Mouse (Mus musculus): ENCODE results near the gene Spindoc. TPM values are rescaled to one million over a fixed set of nuclear protein-coding genes. Genes with fewer than 3 reads are reported as not detected.

Spindoc gene
- total and polyA plus RNA-seq, 3 experiments, result 8.2 to 31.8 (median 18.1) TPM

GRCm38 (mm10) chr19:7352809-7353495 is 29.8 kb downstream of the Spindoc start:
- peaks cover 6% of the 10 kb centered on the region; the same call in 1 of the 2 replicates for H3K27me3 ChIP-seq (ENCODE audit: insufficient read depth, low read length)
- H3K4me3 ChIP-seq (ENCODE audit: low read depth, low read length), result no peak overlapping the region
- DNase-seq (ENCODE audit: low spot score), result no peak
- no peaks in the 10 kb centered on the region for H3K9me3 ChIP-seq (replicated peaks)
- TF ChIP-seq GATA1 (IDR thresholded peaks at IDR 0.05; ENCODE audit: borderline replicate concordance, low read length) (no peak), POLR2AphosphoS5 (IDR thresholded peaks at IDR 0.05; ENCODE audit: insufficient replicate concordance, low read depth, low read length) (no peak), GATA2 (IDR thresholded peaks at IDR 0.05; ENCODE audit: borderline replicate concordance, low read depth, low read length) (no peak), CTCF (IDR thresholded peaks at IDR 0.05; ENCODE audit: low read depth, low read length) (no peak), TAL1 (conservative IDR thresholded peaks at IDR 0.05; ENCODE audit: low read depth, low read length) (no peak)
- ATAC-seq (ENCODE audit: extremely low read depth, insufficient number of reproducible peaks, low FRiP score, poor library complexity, severe bottlenecking), result no peak
- peaks cover 16% of the 10 kb centered on the region for H3K36me3 ChIP-seq (replicated peaks)
- H3K4me1 ChIP-seq (ENCODE audit: insufficient read depth, low read depth, low read length), result no peaks in the 10 kb centered on the region

- no peak for DNase-seq (ENCODE audit: low spot score)
- ATAC-seq (ENCODE audit: extremely low read depth, insufficient number of reproducible peaks, low FRiP score, poor library complexity, severe bottlenecking), result no peak
- TF ChIP-seq TAL1 (conservative IDR thresholded peaks at IDR 0.05; ENCODE audit: low read depth, low read length) (no peak), CTCF (IDR thresholded peaks at IDR 0.05; ENCODE audit: low read depth, low read length) (no peak)
- peaks cover 6% of the 10 kb centered on the region; the same call in 1 of the 2 replicates for H3K27me3 ChIP-seq (ENCODE audit: insufficient read depth, low read length)
- H3K4me3 ChIP-seq (ENCODE audit: low read depth, low read length), result no peak overlapping the region
- no peaks in the 10 kb centered on the region for H3K36me3 ChIP-seq (replicated peaks)
- H3K4me1 ChIP-seq (ENCODE audit: insufficient read depth, low read depth, low read length), result peaks cover 3% of the 10 kb centered on the region
- H3K9me3 ChIP-seq (replicated peaks), result no peaks in the 10 kb centered on the region
Observed at GRCm38 (mm10) chr19:7349993-7350392, 32.8 kb downstream of the Spindoc start.

- no peak overlapping the region for H3K4me3 ChIP-seq (ENCODE audit: low read depth, low read length)
- H3K4me1 ChIP-seq (ENCODE audit: insufficient read depth, low read depth, low read length), result peaks cover 15% of the 10 kb centered on the region
- peak; percentile 24 for DNase-seq (ENCODE audit: low spot score)
- H3K36me3 ChIP-seq (replicated peaks), result no peaks in the 10 kb centered on the region
- no peak for TF ChIP-seq POLR2AphosphoS5 (IDR thresholded peaks at IDR 0.05; ENCODE audit: insufficient replicate concordance, low read depth, low read length)
- peaks cover 6% of the 10 kb centered on the region; the same call in 1 of the 2 replicates for H3K27me3 ChIP-seq (ENCODE audit: insufficient read depth, low read length)
- no peaks in the 10 kb centered on the region for H3K9me3 ChIP-seq (replicated peaks)
- no peak for ATAC-seq (ENCODE audit: extremely low read depth, insufficient number of reproducible peaks, low FRiP score, poor library complexity, severe bottlenecking)
Observed at GRCm38 (mm10) chr19:7345235-7345755, 37.5 kb downstream of the Spindoc start.

GRCm38 (mm10) chr19:7342646-7343045 is 40.1 kb downstream of the Spindoc start:
- ATAC-seq (ENCODE audit: extremely low read depth, insufficient number of reproducible peaks, low FRiP score, poor library complexity, severe bottlenecking) (no peak), DNase-seq (ENCODE audit: low spot score) (no peak)
- no peak for TF ChIP-seq GATA2 (IDR thresholded peaks at IDR 0.05; ENCODE audit: borderline replicate concordance, low read depth, low read length)
- TF ChIP-seq CTCF (IDR thresholded peaks at IDR 0.05; ENCODE audit: low read depth, low read length), result no peak
- no peak for TF ChIP-seq GATA1 (IDR thresholded peaks at IDR 0.05; ENCODE audit: borderline replicate concordance, low read length)
- no peak for TF ChIP-seq TAL1 (conservative IDR thresholded peaks at IDR 0.05; ENCODE audit: low read depth, low read length)
- no peak for TF ChIP-seq POLR2AphosphoS5 (IDR thresholded peaks at IDR 0.05; ENCODE audit: insufficient replicate concordance, low read depth, low read length)
- H3K4me3 ChIP-seq (ENCODE audit: low read depth, low read length), result no peak overlapping the region
- H3K9me3 ChIP-seq (replicated peaks), result no peaks in the 10 kb centered on the region
- H3K4me1 ChIP-seq (ENCODE audit: insufficient read depth, low read depth, low read length), result peaks cover 41% of the 10 kb centered on the region
- no peaks in the 10 kb centered on the region for H3K27me3 ChIP-seq (ENCODE audit: insufficient read depth, low read length)
- peaks cover 24% of the 10 kb centered on the region for H3K36me3 ChIP-seq (replicated peaks)

- peak within 1 kb of the TSS; percentile 80 for H3K4me3 ChIP-seq (ENCODE audit: low read depth, low read length)
- ATAC-seq (ENCODE audit: extremely low read depth, insufficient number of reproducible peaks, low FRiP score, poor library complexity, severe bottlenecking) (peak; percentile 81), DNase-seq (ENCODE audit: low spot score) (peak; percentile 80)
- no peak for TF ChIP-seq CTCF (IDR thresholded peaks at IDR 0.05; ENCODE audit: low read depth, low read length)
- TF ChIP-seq POLR2AphosphoS5 (IDR thresholded peaks at IDR 0.05; ENCODE audit: insufficient replicate concordance, low read depth, low read length), result no peak
- no peak for TF ChIP-seq TAL1 (conservative IDR thresholded peaks at IDR 0.05; ENCODE audit: low read depth, low read length)
- TF ChIP-seq GATA2 (IDR thresholded peaks at IDR 0.05; ENCODE audit: borderline replicate concordance, low read depth, low read length), result no peak
- TF ChIP-seq GATA1 (IDR thresholded peaks at IDR 0.05; ENCODE audit: borderline replicate concordance, low read length), result no peak
- no peaks in the 10 kb centered on the region for H3K27me3 ChIP-seq (ENCODE audit: insufficient read depth, low read length)
- H3K9me3 ChIP-seq (replicated peaks), result no peaks in the 10 kb centered on the region
- H3K36me3 ChIP-seq (replicated peaks), result peaks cover 33% of the 10 kb centered on the region
- peaks cover 47% of the 10 kb centered on the region for H3K4me1 ChIP-seq (ENCODE audit: insufficient read depth, low read depth, low read length)
Observed at GRCm38 (mm10) chr19:7341512-7342397, 41.0 kb downstream of the Spindoc start, which contains the start of gene Mark2. Mark2 (minus strand) TSS chr19:7341860.

- TF ChIP-seq GATA1 (IDR thresholded peaks at IDR 0.05; ENCODE audit: borderline replicate concordance, low read length) (no peak), TAL1 (conservative IDR thresholded peaks at IDR 0.05; ENCODE audit: low read depth, low read length) (no peak), GATA2 (IDR thresholded peaks at IDR 0.05; ENCODE audit: borderline replicate concordance, low read depth, low read length) (no peak), CTCF (IDR thresholded peaks at IDR 0.05; ENCODE audit: low read depth, low read length) (no peak), POLR2AphosphoS5 (IDR thresholded peaks at IDR 0.05; ENCODE audit: insufficient replicate concordance, low read depth, low read length) (no peak)
- Histone ChIP-seq H3K4me1 (ENCODE audit: insufficient read depth, low read depth, low read length) (peaks cover 53% of the 10 kb centered on the region), H3K36me3 (replicated peaks) (peaks cover 41% of the 10 kb centered on the region), H3K4me3 (ENCODE audit: low read depth, low read length) (peak overlapping the region; percentile 80), H3K9me3 (replicated peaks) (no peaks in the 10 kb centered on the region), H3K27me3 (ENCODE audit: insufficient read depth, low read length) (no peaks in the 10 kb centered on the region)
- ATAC-seq (ENCODE audit: extremely low read depth, insufficient number of reproducible peaks, low FRiP score, poor library complexity, severe bottlenecking) (no peak), DNase-seq (ENCODE audit: low spot score) (peak; percentile 40)
Observed at GRCm38 (mm10) chr19:7340780-7341475, 41.9 kb downstream of the Spindoc start.

Measured in G1E (cell line).